Mouse (Mus musculus) kidney, postnatal 36 days (tissue): ENCODE results near the gene Gpsm2.
"Not testable (repeated sequence)": the region's sequence is repeated elsewhere in the genome, so short reads cannot be mapped to it uniquely, and the experiment has no call there.

Experiments used
- DNase-seq, 2 experiments: peaks; one replicate each; pipeline ENCODE4 v3.0.0; 2021 to 2022; ENCODE audit warnings: mixed read lengths in 2 of 2

Gpsm2 gene

GRCm38 (mm10) chr3:108721076-108721991 is 775 bp downstream of the Gpsm2 start:
- DNase-seq: peak; percentile 35 to 61

- DNase-seq: no peak
These were observed 2.3 kb downstream of the Gpsm2 start for GRCm38 (mm10) chr3:108719761-108720160.

GRCm38 (mm10) chr3:108719357-108719756 is 2.8 kb downstream of the Gpsm2 start:
- DNase-seq: no peak

GRCm38 (mm10) chr3:108717896-108718502 is 4.1 kb downstream of the Gpsm2 start:
- no peak for DNase-seq

DNA sequence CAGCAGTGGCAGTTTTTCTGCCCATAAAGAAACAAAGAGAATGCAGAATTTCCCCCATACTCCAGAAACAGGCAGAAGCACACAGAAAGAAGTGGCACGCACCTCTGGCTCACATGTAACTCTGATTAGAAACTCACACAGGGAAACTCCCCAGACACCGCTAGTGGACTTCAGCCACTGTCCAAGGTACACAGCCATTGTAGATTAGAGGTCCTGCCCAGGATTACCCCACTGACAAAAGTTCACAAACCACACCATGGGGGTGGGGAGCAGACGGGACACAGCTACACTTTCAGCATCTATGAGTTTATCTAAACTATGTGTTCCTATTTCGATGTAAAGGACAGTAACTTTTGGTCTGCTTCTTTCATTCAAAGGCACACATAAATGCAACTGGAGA is 7.3 kb downstream of the Gpsm2 start:
- DNase-seq: peak; percentile 69 to 85

DNA sequence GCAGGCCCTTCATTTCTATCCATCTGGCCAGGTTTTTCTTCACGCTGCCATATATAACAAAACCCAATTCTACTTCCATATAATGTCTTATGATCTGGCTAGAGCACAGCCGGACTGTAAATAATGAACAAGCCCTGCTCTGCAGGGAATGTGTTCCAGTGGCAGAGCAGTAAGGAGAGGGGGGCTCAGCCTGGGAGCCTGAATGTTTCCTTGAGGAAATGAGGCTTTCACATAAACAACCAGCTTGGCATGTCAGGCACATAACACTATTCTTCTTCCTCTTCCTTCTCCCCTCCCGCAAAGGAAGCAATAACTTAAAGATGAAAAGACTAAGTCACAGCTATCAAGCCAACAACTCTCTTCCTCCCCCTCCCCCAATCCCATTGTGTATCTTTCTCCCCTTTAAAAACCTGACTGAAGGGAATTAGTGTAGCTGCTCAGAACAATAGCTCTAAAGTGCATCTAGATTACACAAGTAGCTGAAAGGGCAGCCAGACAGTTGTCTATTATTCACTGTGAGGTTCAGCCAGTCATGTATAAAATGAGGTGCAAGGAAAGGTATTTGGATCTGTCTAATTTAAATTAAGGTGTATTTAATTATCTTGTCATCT is 8.9 kb downstream of the Gpsm2 start:
- peak; percentile 8 to 23 for DNase-seq

GRCm38 (mm10) chr3:108711296-108711695 is 10.8 kb downstream of the Gpsm2 start:
- DNase-seq: no peak

DNA sequence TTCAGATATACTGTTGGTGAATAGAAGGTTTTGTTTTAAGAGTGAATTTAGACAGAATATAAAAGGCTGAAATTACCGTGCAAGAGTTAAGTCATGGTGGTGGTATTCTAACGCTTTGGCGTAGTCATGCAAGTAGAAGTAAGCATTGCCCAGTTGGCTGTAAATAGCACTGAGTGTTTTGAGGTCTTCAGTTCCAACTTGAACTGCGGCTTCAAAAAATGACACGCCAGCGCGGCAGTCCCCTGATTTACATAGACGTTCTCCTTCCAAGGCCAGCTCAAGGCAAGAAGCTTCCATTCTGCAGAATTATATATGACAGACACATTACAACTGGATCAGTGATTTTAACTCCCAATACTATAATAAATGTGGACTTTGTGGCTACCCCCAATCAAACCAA is 19.3 kb downstream of the Gpsm2 start:
- DNase-seq: no peak

GRCm38 (mm10) chr3:108701256-108701655 is 20.9 kb downstream of the Gpsm2 start:
- DNase-seq: no peak

GRCm38 (mm10) chr3:108699786-108700185 is 22.3 kb downstream of the Gpsm2 start:
- no peak for DNase-seq

DNA sequence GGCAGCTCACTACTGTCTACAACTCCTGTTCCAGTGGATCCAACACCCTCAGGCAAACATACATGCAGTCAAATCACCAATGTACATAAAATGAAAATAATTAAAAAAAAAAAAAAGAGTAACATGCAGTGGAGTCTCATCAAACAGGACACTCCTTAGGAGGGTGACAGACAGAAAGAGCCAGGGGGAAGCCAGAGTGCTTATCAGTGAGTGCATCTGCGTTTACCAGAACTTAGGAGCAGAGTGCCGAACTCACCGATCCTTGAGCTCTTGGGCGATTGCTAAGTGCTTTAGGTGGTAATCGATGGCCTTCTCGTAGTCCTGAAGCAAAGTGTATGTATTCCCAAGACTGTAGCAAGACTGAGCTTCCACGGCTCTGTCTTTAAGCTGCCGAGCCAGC is 23.4 kb downstream of the Gpsm2 start:
- DNase-seq: no peak

DNA sequence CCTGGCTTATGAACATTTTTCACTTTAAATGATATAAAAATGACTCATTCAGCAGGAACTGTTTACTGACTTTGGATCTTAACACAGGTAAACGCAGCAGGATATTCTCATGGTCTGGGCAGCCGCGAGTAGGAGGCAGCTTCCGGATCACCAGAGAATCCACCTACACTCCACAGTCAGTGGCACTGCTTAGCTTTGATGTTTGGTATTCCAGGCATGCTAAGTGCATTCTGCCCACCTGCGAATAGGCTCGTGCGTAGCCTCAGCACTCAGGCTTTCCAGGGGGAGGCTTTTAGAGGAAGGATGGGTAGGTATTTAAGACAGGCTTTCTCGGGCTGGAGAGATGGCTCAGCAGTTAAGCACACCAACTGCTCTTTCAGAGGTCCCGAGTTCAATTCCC is 27.8 kb downstream of the Gpsm2 start:
- no peak for DNase-seq

- no peak for DNase-seq
These were observed 32.1 kb downstream of the Gpsm2 start for GRCm38 (mm10) chr3:108689979-108690378.

GRCm38 (mm10) chr3:108689446-108689845 is 32.7 kb downstream of the Gpsm2 start:
- DNase-seq: no peak

DNA sequence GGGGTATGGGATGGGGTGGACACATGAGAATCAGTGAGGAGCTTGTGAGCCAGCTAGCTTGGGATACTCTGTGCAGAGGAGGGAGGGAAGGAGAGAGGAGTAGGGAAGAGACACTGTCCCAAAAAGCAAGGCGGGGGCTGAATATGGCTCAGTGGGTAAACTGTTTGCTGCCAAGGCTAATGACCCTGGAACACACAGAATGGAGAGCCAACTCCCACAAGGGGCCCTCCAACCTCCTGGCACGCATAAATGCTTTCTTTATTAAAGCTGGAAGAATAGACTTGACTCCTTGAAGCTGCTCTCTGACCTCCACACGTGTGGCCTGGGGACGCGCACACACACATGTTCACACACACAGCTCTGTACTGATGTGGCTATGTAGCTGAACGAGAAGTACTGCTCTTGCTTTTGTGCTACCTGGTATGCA is 33.1 kb downstream of the Gpsm2 start:
- DNase-seq: no peak

GRCm38 (mm10) chr3:108685701-108686100 is 36.4 kb downstream of the Gpsm2 start:
- DNase-seq: no peak

- DNase-seq: not testable (repeated sequence)
These were observed 38.5 kb downstream of the Gpsm2 start for GRCm38 (mm10) chr3:108683597-108683996.

DNA sequence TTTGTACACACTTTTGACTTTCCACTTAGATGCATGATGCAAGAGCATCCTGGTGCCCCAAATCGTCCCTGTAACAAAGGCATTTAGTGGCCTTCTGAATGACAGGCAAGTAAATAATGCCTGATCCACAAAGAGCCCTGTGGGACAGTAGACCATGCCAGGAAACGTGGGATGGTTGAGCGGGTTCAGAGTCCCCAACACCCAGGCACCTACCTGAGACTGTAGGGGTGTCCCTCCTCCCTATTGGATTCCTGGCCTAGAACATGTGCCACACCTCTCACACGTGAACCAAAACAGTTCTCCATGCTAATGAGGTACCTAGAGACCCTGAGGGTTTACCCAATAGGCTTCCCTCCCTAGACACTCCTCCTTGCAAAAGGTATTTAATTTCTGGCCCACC is 41.1 kb downstream of the Gpsm2 start:
- DNase-seq: no peak

GRCm38 (mm10) chr3:108676616-108677015 is 45.5 kb downstream of the Gpsm2 start:
- no peak for DNase-seq

- no peak for DNase-seq
These were observed 61.2 kb downstream of the Gpsm2 start for GRCm38 (mm10) chr3:108660941-108661340.

GRCm38 (mm10) chr3:108658612-108659011 is 63.5 kb downstream of the Gpsm2 start:
- DNase-seq: no peak

DNA sequence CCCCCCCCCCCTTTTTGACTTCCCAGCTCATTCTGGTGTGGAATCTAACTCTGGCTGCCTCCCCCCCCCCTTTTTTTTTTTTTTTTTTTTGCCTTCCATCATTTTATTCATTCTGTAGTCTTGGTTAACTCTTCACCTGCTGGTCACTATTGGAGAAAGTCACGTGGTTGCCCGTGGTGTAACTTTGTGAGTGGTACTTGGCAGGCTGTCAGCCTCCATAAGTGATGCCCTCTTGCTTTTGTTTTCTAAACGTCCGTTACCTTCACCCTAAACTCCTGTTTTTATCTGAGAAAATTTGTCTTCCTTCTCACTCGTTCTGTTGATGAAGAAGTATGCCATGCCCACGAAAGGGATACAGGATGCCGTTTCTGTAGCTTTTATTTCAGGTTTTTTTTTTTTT is 66.6 kb downstream of the Gpsm2 start:
- DNase-seq: no peak

GRCm38 (mm10) chr3:108654566-108654965 is 67.5 kb downstream of the Gpsm2 start:
- no peak for DNase-seq
